Mouse (Mus musculus) embryonic facial prominence, embryonic 14.5 days (tissue): ENCODE data around the gene Hoxc5. TPM values are rescaled to one million over a fixed set of nuclear protein-coding genes. Genes with fewer than 3 reads are reported as not detected.

ENCODE experiments used
- ATAC-seq: fragments of 200-750 bp; cut with Nextera tagmentation; 2 replicates; pipeline ENCODE4 v1.8.0; 2017; ENCODE audit warnings: low read depth, moderate number of reproducible peaks, moderate TSS enrichment
- DNase-seq: peaks from one replicate; pipeline ENCODE4 v3.0.0-alpha.2; 2015; ENCODE audit warnings: low spot score
- H3K27ac ChIP-seq: fragments of 300-500 bp; sonication (generic); replicated peaks from 2 replicates; pipeline ENCODE4 v1.5.1; 2014; ENCODE audit warnings: low read depth, mild to moderate bottlenecking, low read length, moderate library complexity
- H3K27me3 ChIP-seq: fragments of 300-500 bp; sonication (generic); replicated peaks from 2 replicates; pipeline ENCODE4 v1.6.1; 2014; ENCODE audit warnings: low read length; ENCODE audit not compliant: control insufficient read depth, insufficient read depth
- H3K36me3 ChIP-seq: fragments of 300-500 bp; sonication (generic); 2 replicates; pipeline ENCODE4 v1.6.1; 2014; ENCODE audit warnings: low read length, mixed read lengths; ENCODE audit not compliant: control insufficient read depth, insufficient read depth
- H3K4me1 ChIP-seq: fragments of 300-500 bp; sonication (generic); 2 replicates; pipeline ENCODE4 v1.6.1; 2014; ENCODE audit warnings: antibody characterized with exemption, low read length; ENCODE audit not compliant: control insufficient read depth, insufficient read depth
- H3K4me2 ChIP-seq: fragments of 300-500 bp; sonication (generic); 2 replicates; pipeline ENCODE4 v1.6.1; 2014; ENCODE audit warnings: low read depth, mild to moderate bottlenecking, low read length, moderate library complexity, mixed read lengths
- H3K4me3 ChIP-seq: fragments of 300-500 bp; sonication (generic); 2 replicates; pipeline ENCODE4 v1.5.1; 2014; ENCODE audit warnings: low read depth, mild to moderate bottlenecking, low read length
- H3K9ac ChIP-seq: fragments of 300-500 bp; sonication (generic); 2 replicates; pipeline ENCODE4 v1.6.1; 2014; ENCODE audit warnings: low read depth, mild to moderate bottlenecking, low read length, moderate library complexity, mixed read lengths
- H3K9me3 ChIP-seq: fragments of 300-500 bp; sonication (generic); 2 replicates; pipeline ENCODE4 v1.6.1; 2016; ENCODE audit warnings: low read length; ENCODE audit not compliant: control insufficient read depth
- WGBS: fragments of 180-500 bp; shearing (Covaris S2); extraction: QIAGEN DNeasy Blood & Tissue Kit; methylation state at CpG from one replicate; pipeline ENCODE4 v1.1.7; 2014; 5-methylcytosine and 5-hydroxymethylcytosine counted together
- polyA plus RNA-seq: library from polyadenylated mRNA; unstranded; fragments of >200 nt; fragmentation: Nextera tagmentation; extraction: Ambion mirVana; gene quantifications from 2 replicates; pipeline ENCODE4 v1.2.1, GENCODE M21; 2014

Hoxc5 gene
- polyA plus RNA-seq, 1 experiment from 2014 or later: 0.96 TPM

DNA sequence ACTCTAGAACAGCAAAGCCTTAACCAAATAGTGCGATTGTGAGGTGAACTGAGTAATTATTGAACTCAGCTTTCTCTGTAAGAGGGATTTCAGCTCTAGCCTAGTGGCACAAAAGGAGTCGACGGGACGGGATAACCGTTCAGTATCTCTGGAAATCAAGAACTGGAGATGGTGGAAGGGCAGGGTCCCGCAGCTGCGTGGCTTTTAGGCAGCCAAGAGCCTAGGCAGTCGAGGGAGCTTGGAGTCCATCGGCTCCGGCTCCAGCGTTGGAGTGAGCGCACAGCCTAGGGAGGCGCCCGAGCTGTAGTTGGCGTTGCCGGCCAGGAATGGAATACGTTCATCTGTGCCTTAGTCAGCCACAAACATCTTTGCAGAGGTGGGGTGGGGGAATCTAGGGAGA lies 38.1 kb downstream of the Hoxc5 start:
- Histone ChIP-seq H3K4me1 (0 out of 2 replicates have a peak, but pooled peaks cover 2% of the 10 kb centered on the region), H3K4me2 (no peak overlapping the region)
- no peak for ATAC-seq

DNA sequence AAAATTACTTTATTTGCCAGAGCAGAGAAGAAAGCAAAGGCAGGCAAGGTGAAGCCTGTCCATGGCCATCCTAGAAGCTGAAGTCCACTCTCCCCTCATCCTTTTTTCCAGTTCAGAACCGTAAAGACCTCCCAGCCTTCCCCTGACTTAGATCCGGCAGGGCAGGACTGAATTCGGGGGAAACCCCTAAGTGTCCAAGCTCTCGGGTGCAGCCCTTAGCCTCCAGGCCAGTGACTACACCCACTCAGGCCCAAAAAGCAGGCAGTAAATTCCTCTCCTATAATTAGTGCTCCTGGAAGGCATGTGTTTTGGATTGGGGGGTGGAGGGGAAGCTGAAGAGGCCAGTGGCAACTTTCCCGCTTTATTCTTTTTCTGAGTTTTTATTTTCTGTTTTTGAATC lies 38.6 kb downstream of the Hoxc5 start:
- H3K4me1 ChIP-seq: no peaks in the 10 kb centered on the region
- WGBS: 3% methylated on average over 5 of the region's 5 CpGs
- ATAC-seq (no peak), DNase-seq (no peak)
- no peak overlapping the region for H3K27ac ChIP-seq
- H3K4me2 ChIP-seq: no peak overlapping the region
- no peak overlapping the region for H3K9ac ChIP-seq
- H3K27me3 ChIP-seq: peaks cover 100% of the 10 kb centered on the region
- no peak overlapping the region for H3K4me3 ChIP-seq
- H3K9me3 ChIP-seq: no peaks in the 10 kb centered on the region
- H3K36me3 ChIP-seq: no peaks in the 10 kb centered on the region

More for the DNA sequence above, 38.1 kb downstream of the Hoxc5 start:
- Histone ChIP-seq H3K9ac (no peak overlapping the region), H3K4me3 (no peak overlapping the region), H3K27me3 (peaks cover 100% of the 10 kb centered on the region), H3K36me3 (no peaks in the 10 kb centered on the region), H3K27ac (no peak overlapping the region), H3K9me3 (no peaks in the 10 kb centered on the region)
- DNase-seq: no peak
- WGBS: under 1% methylated on average over 16 of the region's 17 CpGs

DNA sequence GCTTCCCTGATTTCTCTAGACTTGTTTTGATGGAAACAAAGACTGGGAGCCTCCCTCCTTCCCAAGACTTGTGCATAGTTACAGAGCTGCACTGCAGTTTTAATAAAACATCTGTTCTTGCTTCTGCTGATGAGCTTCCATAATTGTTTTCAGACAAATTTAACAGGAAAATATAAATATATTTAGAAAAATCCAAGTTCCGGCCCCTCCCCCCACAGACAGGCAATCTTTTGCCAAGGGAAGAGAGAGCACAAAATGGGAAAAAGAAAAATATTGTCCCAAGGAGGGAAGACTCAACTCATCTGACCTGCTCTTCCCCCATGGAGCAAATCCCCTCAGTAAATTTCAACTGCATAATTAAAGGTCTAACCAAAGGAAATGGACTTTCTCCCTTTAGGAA lies 39.1 kb downstream of the Hoxc5 start:
- H3K36me3 ChIP-seq: no peaks in the 10 kb centered on the region
- ATAC-seq (no peak), DNase-seq (no peak)
- 21% methylated on average over 1 of the region's 1 CpGs for WGBS
- H3K9ac ChIP-seq: no peak overlapping the region
- H3K4me3 ChIP-seq: no peak overlapping the region
- no peak overlapping the region for H3K27ac ChIP-seq
- H3K9me3 ChIP-seq: no peaks in the 10 kb centered on the region
- H3K27me3 ChIP-seq: peaks cover 100% of the 10 kb centered on the region
- no peak overlapping the region for H3K4me2 ChIP-seq
- H3K4me1 ChIP-seq: no peaks in the 10 kb centered on the region

DNA sequence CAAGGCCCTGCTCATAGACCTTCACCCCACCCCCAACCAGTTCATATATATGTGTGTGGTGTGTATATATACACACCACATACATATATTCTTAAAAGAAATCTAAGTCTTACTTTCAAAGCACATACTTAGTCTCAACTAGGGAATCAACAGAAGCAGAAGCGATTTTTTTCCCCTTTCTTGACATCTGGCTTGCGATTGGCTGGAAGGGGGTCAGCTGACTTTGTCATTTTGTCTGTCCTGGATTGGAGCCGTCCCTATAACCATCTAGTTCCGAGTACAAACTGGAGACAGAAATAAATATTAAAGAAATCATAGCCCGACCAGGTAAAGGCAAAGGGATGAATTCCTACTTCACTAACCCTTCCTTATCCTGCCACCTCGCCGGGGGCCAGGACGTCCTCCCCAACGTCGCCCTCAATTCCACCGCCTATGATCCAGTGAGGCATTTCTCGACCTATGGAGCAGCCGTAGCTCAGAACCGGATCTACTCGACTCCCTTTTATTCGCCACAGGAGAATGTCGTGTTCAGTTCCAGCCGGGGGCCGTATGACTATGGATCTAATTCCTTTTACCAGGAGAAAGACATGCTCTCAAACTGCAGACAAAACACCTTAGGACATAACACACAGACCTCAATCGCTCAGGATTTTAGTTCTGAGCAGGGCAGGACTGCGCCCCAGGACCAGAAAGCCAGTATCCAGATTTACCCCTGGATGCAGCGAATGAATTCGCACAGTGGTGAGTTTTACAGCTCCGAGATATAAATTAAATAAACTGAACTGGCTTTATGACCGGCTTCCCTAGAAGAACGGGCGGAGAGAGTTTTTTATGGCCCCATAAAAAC lies 42.2 kb downstream of the Hoxc5 start:
- H3K36me3 ChIP-seq: no peaks in the 10 kb centered on the region
- H3K27ac ChIP-seq: no peak overlapping the region
- no peaks in the 10 kb centered on the region for H3K9me3 ChIP-seq
- DNase-seq: no peak
- no peak overlapping the region for H3K4me3 ChIP-seq
- H3K9ac ChIP-seq: no peak overlapping the region
- H3K4me1 ChIP-seq: no peaks in the 10 kb centered on the region
- no peak for ATAC-seq
- H3K27me3 ChIP-seq: peaks cover 100% of the 10 kb centered on the region
- no peak overlapping the region for H3K4me2 ChIP-seq
- WGBS: 1% methylated on average over 27 of the region's 27 CpGs

DNA sequence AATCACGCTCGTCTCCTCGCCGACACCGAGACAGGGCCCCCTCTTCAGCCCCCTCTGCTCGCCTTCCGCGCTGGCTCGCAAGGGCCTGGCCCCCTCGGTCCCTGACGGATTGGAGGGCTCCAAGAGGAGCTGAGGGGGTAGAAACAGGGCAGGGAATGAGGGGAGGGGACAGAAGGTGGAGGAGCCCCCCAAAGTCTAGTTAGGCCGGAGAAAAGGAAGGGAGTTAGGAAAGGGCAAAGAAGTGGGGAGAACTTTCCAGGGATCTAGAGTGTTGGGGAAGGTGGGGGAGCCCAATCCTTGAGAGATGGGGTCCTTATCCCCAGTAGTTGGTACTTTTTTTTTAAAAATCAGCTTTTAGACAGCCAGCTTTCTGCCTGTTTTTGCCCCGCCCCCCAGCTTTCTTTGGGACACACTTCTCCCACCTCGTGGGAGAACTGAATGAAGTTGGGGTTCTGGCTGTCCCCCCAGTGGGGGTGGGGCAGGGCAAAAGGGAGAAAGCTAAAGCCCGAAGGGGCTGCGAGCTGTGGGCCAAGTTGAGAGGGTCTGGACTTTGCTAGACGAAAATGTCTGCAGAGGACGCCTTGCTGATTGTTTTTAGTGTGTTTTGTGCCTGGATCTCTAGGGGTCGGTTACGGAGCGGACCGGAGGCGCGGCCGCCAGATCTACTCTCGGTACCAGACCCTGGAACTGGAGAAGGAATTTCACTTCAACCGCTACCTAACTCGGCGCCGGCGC lies 43.0 kb downstream of the Hoxc5 start:
- Histone ChIP-seq H3K9ac (no peak overlapping the region), H3K27ac (no peak overlapping the region), H3K9me3 (no peaks in the 10 kb centered on the region), H3K36me3 (no peaks in the 10 kb centered on the region), H3K4me2 (no peak overlapping the region), H3K4me3 (no peak overlapping the region), H3K27me3 (peaks cover 100% of the 10 kb centered on the region), H3K4me1 (no peaks in the 10 kb centered on the region)
- no peak for DNase-seq
- no peak for ATAC-seq
- WGBS: 3% methylated on average over 31 of the region's 31 CpGs

DNA sequence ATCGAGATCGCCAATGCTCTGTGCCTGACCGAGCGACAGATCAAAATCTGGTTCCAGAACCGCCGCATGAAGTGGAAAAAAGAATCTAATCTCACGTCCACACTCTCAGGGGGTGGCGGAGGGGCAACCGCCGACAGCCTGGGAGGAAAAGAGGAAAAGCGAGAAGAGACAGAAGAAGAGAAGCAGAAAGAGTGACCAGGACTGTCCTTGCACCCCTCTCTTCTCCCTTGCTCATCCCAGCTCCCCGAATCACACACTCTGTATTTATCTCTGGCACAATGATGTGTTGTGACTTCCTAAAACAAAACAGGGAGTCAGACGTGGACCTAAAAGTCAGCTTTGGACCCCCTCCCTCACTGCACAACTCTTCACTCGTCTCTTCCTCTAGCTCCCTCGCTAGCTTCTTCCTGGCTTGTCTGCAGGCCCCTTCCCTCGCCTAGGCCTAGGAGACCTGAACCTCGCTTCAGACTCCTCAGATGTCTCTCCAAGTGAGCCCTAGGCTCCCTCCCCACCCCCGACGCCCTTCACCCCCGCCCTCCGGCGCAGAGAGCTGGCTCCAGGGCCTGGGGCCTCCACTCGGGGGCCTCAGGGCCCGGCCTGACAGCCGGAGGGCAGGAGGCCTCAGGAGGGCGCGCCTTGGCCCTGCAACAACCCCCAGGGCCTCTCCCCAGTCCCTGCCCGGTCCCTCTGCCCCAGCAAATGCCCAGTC lies 43.8 kb downstream of the Hoxc5 start:
- Histone ChIP-seq H3K36me3 (no peaks in the 10 kb centered on the region), H3K27me3 (peaks cover 100% of the 10 kb centered on the region), H3K9ac (no peak overlapping the region), H3K4me2 (no peak overlapping the region), H3K27ac (no peak overlapping the region), H3K4me1 (no peaks in the 10 kb centered on the region), H3K9me3 (no peaks in the 10 kb centered on the region), H3K4me3 (peak overlapping the region; percentile 5; the same call in 1 of the 2 replicates)
- DNase-seq: no peak
- ATAC-seq: no peak
- WGBS: 5% methylated on average over 28 of the region's 28 CpGs

DNA sequence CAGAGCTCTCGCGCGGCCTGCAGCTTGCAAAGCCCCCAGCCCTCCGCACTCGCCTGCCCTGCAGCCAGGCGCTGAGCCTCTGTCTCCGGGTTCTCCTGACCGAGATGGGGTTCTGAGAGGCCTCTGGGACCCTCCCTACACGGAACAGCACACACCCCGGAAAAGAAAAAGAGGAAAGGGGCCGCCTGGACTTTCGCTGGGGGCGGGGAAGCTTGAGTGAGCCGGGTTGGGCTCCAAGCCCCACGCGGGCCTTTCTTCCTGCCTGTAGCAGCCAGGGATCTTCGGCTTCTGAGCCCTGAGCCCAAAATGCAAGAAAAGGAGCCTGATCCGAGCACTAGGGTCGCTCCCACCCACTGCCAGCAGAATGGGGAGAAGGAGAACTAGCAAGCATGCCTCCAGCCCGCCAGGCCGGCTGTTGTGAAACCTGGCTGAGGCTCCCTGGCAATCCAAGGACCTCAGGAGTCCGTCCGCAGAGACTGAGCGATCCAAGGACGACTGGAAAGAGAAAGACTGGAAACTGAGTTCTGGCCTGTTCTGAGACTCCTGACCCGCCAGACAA lies 44.8 kb downstream of the Hoxc5 start:
- 0 out of 2 replicates have a peak overlapping the region, but pooled peaks have one; percentile 0 for H3K9ac ChIP-seq
- no peak overlapping the region for H3K27ac ChIP-seq
- H3K36me3 ChIP-seq: no peaks in the 10 kb centered on the region
- H3K4me2 ChIP-seq: peak overlapping the region; percentile 15; the same call in 1 of the 2 replicates
- DNase-seq (no peak), ATAC-seq (no peak)
- no peak overlapping the region for H3K4me3 ChIP-seq
- peaks cover 100% of the 10 kb centered on the region for H3K27me3 ChIP-seq
- H3K9me3 ChIP-seq: no peaks in the 10 kb centered on the region
- H3K4me1 ChIP-seq: no peaks in the 10 kb centered on the region
- 4% methylated on average over 26 of the region's 26 CpGs for WGBS

DNA sequence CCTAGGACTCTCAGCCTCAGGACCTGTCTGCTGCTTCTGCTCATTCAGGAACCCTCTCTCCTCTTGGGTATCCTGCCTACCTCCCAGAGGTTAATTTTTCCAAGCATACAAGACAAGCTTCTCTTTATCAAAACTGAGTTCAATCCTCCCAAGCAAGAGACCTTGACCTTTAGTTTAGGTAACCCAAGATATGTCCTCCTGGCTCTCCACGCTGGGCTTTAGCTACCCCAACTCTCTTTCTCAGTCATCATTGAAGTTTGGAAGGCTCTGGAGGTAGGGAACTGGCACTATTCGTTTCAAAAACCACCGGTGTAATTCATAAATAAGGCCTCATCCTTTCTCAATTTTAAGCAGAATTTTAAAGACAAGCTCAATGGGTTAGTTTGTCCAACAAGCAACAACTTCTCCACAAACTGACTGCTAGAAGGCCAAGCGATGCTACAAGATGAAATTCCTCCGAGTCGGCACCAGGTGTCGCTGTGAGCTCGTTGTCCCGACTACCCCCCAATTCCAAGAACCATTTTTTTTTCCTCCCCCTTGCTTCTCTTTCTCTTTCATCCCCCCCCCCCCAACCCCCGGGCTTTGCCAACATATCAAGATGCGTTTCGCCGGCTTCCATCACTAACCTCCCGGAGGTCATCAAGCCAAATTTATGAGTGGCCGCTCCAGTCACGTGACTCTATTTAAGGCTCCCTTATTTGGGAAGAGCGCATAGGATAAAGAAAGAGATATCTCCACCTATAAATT lies 46.2 kb downstream of the Hoxc5 start:
- DNase-seq: peak; percentile 38
- Histone ChIP-seq H3K4me2 (peak overlapping the region; percentile 46), H3K4me1 (no peaks in the 10 kb centered on the region)

More for the DNA sequence above, 46.2 kb downstream of the Hoxc5 start:
- Histone ChIP-seq H3K27me3 (peaks cover 100% of the 10 kb centered on the region), H3K4me3 (peak overlapping the region; percentile 26), H3K9ac (no peak overlapping the region), H3K36me3 (no peaks in the 10 kb centered on the region), H3K9me3 (no peaks in the 10 kb centered on the region), H3K27ac (no peak overlapping the region)
- 3% methylated on average over 17 of the region's 17 CpGs for WGBS
- no peak for ATAC-seq
